Mouse (Mus musculus): ENCODE results near the gene Scgb1b19. TPM values are rescaled to one million over a fixed set of nuclear protein-coding genes. Genes with fewer than 3 reads are reported as not detected.

Gene Scgb1b19
- not detected in 2 replicates for polyA plus RNA-seq (2012; ENCODE audit: low replicate concordance)

DNA sequence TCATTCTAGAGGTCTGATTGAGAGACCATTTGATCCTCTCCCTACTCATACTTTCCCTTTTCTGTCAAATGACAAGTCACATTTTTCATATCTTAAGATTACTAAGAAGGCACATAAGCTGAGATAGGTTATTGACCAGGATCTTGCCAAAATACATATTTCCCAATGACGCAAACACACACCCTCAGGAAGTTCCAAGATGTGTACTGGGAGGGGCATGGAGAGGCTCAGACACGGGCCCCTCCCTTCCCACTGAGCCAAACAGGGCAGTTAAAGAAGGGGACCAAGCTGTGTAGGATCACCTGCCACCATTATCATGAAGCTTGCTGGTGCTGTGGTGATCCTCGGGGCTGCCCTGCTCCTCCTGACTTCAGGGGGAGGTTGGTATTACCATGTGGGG lies at the start of gene Scgb1b19:
TSS of gene Scgb1b19 (plus strand) at position 301 of the 400 bp plus-strand sequence.

DNA sequence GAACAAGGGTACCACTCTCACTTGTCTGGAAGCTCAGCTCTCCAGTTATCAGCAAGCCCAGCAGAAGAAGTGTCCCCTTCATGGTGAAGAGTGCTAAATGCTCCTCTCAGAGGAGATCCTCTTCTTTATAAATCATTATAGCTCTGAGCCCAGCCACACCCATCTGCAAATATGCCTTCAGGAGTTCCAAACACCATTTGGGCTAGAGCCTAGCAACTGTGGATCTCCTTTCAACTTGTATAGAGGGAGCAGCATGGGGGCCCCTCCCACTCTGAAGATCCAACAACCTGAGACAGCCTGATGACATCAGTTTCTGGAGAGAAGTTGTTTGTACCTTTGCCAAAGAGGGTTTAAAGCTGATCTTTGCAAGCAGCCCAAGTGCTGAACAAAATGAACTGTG lies 6.9 kb upstream of the Scgb1b19 start, which contains the start of gene Scgb2b19:
TSS of gene Scgb2b19 (minus strand) at position 101 of the 400 bp plus-strand sequence.

Other genes with a start within 250 kb of the Scgb1b19 start
- not detected in 2 replicates for gene Scgb2b17, start 230.7 kb upstream of the Scgb1b19 start, polyA plus RNA-seq (2012; ENCODE audit: low replicate concordance)
- gene Scgb1b17, start 223.8 kb upstream of the Scgb1b19 start, polyA plus RNA-seq (2012; ENCODE audit: low replicate concordance): not detected in 2 replicates
- gene Scgb2b18, start 113.4 kb upstream of the Scgb1b19 start, polyA plus RNA-seq (2012; ENCODE audit: low replicate concordance): not detected in 2 replicates
- not detected in 2 replicates for gene Scgb1b18, start 101.7 kb upstream of the Scgb1b19 start, polyA plus RNA-seq (2012; ENCODE audit: low replicate concordance)
- not detected in 2 replicates for gene Scgb2b19, start 7.0 kb upstream of the Scgb1b19 start, polyA plus RNA-seq (2012; ENCODE audit: low replicate concordance)
- not detected in 2 replicates for gene Scgb2b20, start 79.0 kb downstream of the Scgb1b19 start, polyA plus RNA-seq (2012; ENCODE audit: low replicate concordance)
- not detected in 2 replicates for gene Scgb1b20, start 85.9 kb downstream of the Scgb1b19 start, polyA plus RNA-seq (2012; ENCODE audit: low replicate concordance)
- gene Scgb2b21, start 233.2 kb downstream of the Scgb1b19 start, polyA plus RNA-seq (2012; ENCODE audit: low replicate concordance): not detected in 2 replicates

Measured in hematopoietic multipotent progenitor cell, adult 10-12 weeks (in vitro differentiated cells).